Mouse (Mus musculus) spleen, adult 2 months (tissue): ENCODE measurements around the gene Tmem247. TPM values are rescaled to one million over a fixed set of nuclear protein-coding genes. Genes with fewer than 3 reads are reported as not detected.
A peak's percentile ranks its signal among the peaks of the same experiment; 100 is the strongest.

Experiments used
- DNase-seq, 2 experiments: peaks; one replicate each; pipeline versions ENCODE4 v3.0.0 to v3.0.0-alpha.2; 2012 to 2021; ENCODE audit warnings: low spot score in 2 of 2, low read depth in 1 of 2
- H3K27ac ChIP-seq: fragments of 200-500 bp; 2 replicates; pipeline ENCODE4 v1.5.1; 2012; ENCODE audit warnings: low read length, inconsistent platforms; ENCODE audit not compliant: insufficient read depth
- H3K27me3 ChIP-seq: fragments of 200-500 bp; 2 replicates; pipeline ENCODE4 v1.6.1; 2012; ENCODE audit warnings: mild to moderate bottlenecking, moderate library complexity, low read length, inconsistent platforms; ENCODE audit not compliant: control insufficient read depth, insufficient read depth
- H3K36me3 ChIP-seq: fragments of 200-500 bp; 2 replicates; pipeline ENCODE4 v1.6.1; 2012; ENCODE audit warnings: mild to moderate bottlenecking, low read length, inconsistent platforms; ENCODE audit not compliant: control insufficient read depth, insufficient read depth
- H3K4me1 ChIP-seq: fragments of 200-500 bp; 2 replicates; pipeline ENCODE4 v1.6.1; 2011; ENCODE audit warnings: inconsistent platforms; ENCODE audit not compliant: control insufficient read depth, insufficient read depth, insufficient read length
- H3K4me3 ChIP-seq: fragments of 200-500 bp; 2 replicates; pipeline ENCODE4 v1.5.1; 2011; ENCODE audit warnings: mild to moderate bottlenecking, inconsistent platforms; ENCODE audit not compliant: insufficient read depth, insufficient read length; ENCODE audit errors: extremely low read depth
- CTCF ChIP-seq: fragments of 200-500 bp; IDR thresholded peaks from 2 replicates; pipeline ENCODE4 v1.5.1; 2011; ENCODE audit warnings: mild to moderate bottlenecking, inconsistent platforms; ENCODE audit not compliant: insufficient read depth, insufficient read length, insufficient replicate concordance; ENCODE audit errors: extremely low read depth
- POLR2A ChIP-seq: fragments of 200-500 bp; IDR thresholded peaks from 2 replicates; pipeline ENCODE4 v1.6.1; 2011; ENCODE audit warnings: low read depth, low read length, inconsistent platforms
- WGBS: fragments of 180-500 bp; shearing (Covaris S2); methylation state at CpG from one replicate; pipeline ENCODE4 v1.1.7; 2018; 5-methylcytosine and 5-hydroxymethylcytosine counted together
- polyA plus RNA-seq: library from polyadenylated mRNA; depleted of rRNA; stranded (reverse); fragments of >200 nt; gene quantifications from 2 replicates; pipeline ENCODE4 v1.2.3, GENCODE M21; 2012

Tmem247 gene
- polyA plus RNA-seq, 1 experiment, result not detected

- Histone ChIP-seq H3K36me3 (no peaks in the 10 kb centered on the region), H3K4me3 (no peak overlapping the region), H3K27ac (no peak overlapping the region), H3K4me1 (no peaks in the 10 kb centered on the region), H3K27me3 (no peaks in the 10 kb centered on the region)
- DNase-seq, result no peak
- TF ChIP-seq CTCF (no peak), POLR2A (no peak)
- 92% methylated on average over 6 of the region's 6 CpGs for WGBS
Measured at GRCm38 (mm10) chr17:86943158-86943557, 26.0 kb downstream of the Tmem247 start.

DNA sequence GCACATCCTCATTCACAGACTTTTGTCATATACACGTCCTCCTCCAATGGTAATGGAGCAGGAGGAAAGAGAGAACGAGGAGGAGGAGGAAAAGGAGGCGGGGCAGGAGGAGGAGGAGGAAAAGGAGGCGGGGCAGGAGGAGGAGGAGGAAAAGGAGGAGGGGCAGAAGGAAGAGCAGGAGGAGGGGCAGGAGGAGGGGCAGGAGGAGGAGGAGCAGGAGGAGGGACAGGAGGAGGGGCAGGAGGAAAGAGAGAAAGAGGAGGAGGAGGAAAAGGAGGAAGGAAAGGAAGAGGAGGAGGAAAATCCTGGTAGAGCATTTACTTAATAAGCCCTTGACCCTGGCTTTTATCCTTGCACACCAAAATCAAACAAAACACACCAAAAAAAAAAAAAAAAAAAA, 28.9 kb downstream of the Tmem247 start:
- Histone ChIP-seq H3K27me3 (no peaks in the 10 kb centered on the region), H3K4me1 (no peaks in the 10 kb centered on the region), H3K4me3 (no peak overlapping the region), H3K27ac (no peak overlapping the region), H3K36me3 (no peaks in the 10 kb centered on the region)
- DNase-seq, result no peak
- 73% methylated on average over 4 of the region's 4 CpGs for WGBS
- no peak for TF ChIP-seq CTCF
- TF ChIP-seq POLR2A, result no peak

DNA sequence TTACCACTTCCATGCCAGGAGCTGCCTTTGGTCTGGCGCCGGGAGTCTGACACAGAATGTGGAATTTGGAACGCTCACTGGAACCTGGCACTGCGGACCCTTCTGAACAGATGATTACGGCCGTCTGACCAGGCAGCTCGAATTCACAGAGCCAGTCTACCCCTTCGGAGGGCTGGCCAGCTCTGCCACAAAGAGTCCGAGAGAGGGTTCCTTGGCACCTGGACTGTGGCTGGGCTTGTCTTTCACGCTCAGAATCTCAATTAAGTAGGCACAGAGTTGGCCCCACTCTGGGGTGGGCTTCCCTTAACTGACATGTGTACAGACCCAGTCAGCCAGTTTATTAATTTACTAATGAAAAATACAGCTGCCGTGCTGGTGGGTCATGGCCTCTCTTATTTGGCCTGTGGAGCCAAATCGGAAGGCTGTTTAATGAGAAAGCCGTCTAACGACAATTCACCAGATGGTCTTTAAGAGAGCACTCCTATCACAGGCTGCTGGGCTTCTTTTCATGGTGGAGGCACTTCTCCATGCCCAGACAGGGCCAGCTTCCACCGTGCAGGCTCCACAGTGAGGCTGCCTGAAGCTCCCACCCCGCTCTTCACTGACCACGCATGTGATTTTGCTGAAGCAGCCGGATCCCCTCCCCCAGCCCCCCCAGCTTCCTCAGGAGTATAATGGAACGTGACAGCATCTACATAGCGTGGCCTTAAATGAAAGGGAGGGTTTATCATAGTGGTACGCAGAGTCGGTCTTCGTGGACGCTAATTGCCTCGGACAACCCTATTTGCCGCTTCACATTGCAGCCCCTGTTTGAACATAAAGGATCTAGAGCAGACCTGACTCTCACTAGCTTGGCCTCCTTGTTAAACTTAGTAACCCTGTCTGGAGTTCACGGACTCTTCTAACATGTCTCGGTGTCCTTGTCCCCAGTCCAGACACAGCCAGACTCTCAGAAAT, 31.0 kb downstream of the Tmem247 start, which contains the start of gene Atp6v1e2:
Gene Atp6v1e2, minus strand, starts transcription at position 58 of the 957 bp plus-strand sequence.
- no peak for DNase-seq
- Histone ChIP-seq H3K36me3 (no peaks in the 10 kb centered on the region), H3K4me1 (no peaks in the 10 kb centered on the region), H3K27ac (no peak within 1 kb of the TSS), H3K27me3 (no peaks in the 10 kb centered on the region), H3K4me3 (no peak within 1 kb of the TSS)
- 92% methylated on average over 28 of the region's 28 CpGs for WGBS
- no peak for TF ChIP-seq CTCF
- TF ChIP-seq POLR2A, result no peak

DNA sequence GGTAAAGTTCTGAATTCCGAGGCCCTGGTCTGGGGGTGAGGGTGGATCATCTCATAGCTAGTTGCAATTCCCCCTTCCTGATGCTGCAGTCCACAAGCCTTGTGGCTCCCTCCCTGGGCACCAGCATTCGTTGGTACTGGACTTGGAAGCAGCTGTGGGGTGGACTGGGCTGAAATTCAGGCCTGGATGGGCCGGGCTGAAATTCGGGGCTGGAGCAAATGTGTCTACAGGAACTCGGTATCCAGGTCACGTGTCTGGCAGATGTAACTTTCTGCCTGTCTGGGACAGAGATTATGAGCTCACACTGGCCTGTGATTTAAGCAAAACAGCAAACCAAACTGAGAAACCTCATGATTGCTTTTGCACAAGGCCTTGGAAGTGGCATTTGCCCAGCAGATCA, 31.7 kb downstream of the Tmem247 start:
- H3K27ac ChIP-seq, result no peak overlapping the region
- no peaks in the 10 kb centered on the region for H3K27me3 ChIP-seq
- 82% methylated on average over 6 of the region's 6 CpGs for WGBS
- DNase-seq, result no peak
- H3K4me3 ChIP-seq, result no peak overlapping the region
- H3K36me3 ChIP-seq, result no peaks in the 10 kb centered on the region
- no peaks in the 10 kb centered on the region for H3K4me1 ChIP-seq
- TF ChIP-seq CTCF, result no peak
- no peak for TF ChIP-seq POLR2A

DNA sequence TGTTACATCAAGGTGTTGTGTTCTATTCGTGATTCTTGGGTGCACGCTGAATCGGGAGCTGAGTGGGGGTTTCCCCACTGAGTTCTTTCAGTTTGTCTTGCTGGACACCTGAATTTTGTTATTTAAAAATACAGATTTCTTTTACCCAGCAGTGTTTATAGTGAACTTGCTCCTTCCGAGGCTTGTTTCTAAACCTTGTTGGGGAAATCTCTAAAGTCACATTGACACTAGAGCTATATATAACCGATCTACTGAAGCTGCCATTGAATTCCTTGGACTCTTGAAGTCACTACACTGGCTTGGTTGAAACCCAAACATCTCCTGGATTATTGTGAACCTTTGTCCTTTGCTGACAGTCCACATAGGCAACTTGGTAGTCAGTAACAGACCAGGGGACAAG, 40.1 kb downstream of the Tmem247 start:
- Histone ChIP-seq H3K36me3 (no peaks in the 10 kb centered on the region), H3K4me1 (peaks cover 5% of the 10 kb centered on the region; the same call in 1 of the 2 replicates), H3K27me3 (no peaks in the 10 kb centered on the region), H3K27ac (no peak overlapping the region), H3K4me3 (no peak overlapping the region)
- DNase-seq, result no peak
- TF ChIP-seq POLR2A (no peak), CTCF (no peak)
- WGBS, result 68% methylated on average over 5 of the region's 5 CpGs

DNA sequence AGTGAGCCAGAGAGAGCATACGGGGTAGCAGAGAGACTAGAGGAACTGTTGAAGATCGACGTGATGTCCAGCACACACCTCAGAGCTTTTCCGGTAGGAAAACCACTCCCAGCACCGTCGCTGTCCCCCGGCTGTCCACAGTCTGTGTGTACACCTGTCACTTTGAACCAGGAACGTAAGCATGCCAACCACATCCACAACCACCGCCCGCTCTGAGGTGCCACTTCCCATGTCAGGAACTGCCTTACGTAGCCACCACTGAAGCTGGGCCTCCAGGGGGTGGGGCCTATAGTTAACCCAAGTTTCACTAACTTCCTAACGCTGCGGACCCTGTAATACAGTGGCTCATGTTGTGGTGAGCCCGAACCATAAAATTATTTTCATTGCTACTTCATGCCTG, 40.8 kb downstream of the Tmem247 start:
- no peak overlapping the region; the same call in 1 of the 2 replicates for H3K27ac ChIP-seq
- peak overlapping the region; percentile 48; the same call in 1 of the 2 replicates for H3K4me3 ChIP-seq
- DNase-seq, result no peak
- H3K27me3 ChIP-seq, result no peaks in the 10 kb centered on the region
- peaks cover 5% of the 10 kb centered on the region; the same call in 1 of the 2 replicates for H3K4me1 ChIP-seq
- no peak for TF ChIP-seq CTCF
- no peak for TF ChIP-seq POLR2A
- 5% methylated on average over 14 of the region's 14 CpGs for WGBS
- no peaks in the 10 kb centered on the region for H3K36me3 ChIP-seq

DNA sequence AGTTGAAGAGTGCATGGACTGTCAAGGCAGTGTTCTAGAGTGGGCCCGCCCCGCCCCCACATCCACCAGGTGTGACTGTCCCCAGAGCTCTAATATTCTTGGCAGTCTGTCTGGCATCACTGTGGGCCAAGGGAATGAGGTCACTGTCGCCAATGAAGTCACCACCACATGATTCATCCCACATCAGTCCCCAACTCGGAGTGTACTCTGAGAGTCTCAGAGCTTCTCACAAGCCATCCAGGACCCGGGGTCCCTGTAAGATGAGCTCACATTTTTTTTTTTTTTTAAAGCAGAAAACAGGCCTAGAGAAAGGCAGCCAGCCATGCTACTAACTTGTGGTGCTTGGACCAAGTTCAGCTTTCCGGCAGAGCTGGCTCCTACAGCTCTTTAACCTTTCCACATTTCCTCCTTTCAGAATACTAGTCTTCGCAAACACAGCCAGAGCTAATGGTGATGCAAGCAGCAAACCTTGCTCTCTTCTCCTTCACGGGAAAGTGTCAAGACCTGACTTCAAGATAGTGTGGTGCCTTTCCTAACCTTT, 44.2 kb downstream of the Tmem247 start:
- H3K27ac ChIP-seq, result no peak overlapping the region
- H3K36me3 ChIP-seq, result no peaks in the 10 kb centered on the region
- H3K27me3 ChIP-seq, result no peaks in the 10 kb centered on the region
- no peak for DNase-seq
- TF ChIP-seq CTCF (no peak), POLR2A (no peak)
- WGBS, result 61% methylated on average over 8 of the region's 8 CpGs
- H3K4me1 ChIP-seq, result peaks cover 8% of the 10 kb centered on the region; the same call in 1 of the 2 replicates
- no peak overlapping the region for H3K4me3 ChIP-seq
